Mouse (Mus musculus): ENCODE results near the gene Ccdc9b. TPM values are rescaled to one million over a fixed set of nuclear protein-coding genes. Genes with fewer than 3 reads are reported as not detected.

The Ccdc9b gene
- polyA plus RNA-seq, 1 experiment = 9.3 TPM

DNA sequence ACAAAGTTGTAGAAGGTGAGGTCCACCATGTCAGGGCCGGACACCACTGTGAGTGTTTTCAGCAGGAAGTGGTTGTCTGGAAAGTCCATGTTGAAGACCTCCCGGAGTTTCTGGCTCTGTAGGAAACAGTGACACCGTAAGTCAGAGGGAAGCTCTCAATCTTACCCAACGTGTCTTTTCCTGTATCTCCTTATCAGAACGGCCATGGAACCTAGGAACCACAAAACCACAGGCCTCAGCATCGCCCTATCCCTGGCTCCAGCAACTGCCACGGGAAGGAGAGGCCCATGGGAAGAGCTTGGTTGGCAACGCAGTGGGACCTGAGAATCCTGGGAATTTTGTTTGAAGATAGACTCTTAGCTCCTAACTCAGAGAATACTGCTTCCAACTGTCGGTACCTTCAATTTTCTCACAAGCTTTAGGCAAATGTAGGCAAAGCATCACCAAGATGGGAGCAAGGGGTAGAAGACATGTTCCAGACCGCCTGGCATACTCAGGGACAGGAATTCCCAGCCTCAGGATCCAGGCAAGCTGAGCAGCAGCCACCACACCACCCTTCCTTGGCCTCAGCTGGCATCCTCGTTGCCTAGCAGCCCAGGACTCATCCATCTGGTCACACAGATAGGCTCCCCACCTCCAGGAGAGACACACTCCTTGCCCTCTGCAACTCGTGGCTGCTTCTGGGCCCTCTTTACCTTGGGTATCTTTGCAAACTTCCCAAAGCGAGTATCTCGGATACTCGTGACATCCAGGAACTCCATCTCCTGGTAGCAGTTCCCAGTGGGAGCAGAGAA, 38.6 kb downstream of the Ccdc9b start:
- no peak overlapping the region for H3K4me3 ChIP-seq (ENCODE audit: insufficient read depth, poor library complexity, severe bottlenecking)
- no peaks in the 10 kb centered on the region for H3K79me3 ChIP-seq (ENCODE audit: low read depth)
- peaks cover 78% of the 10 kb centered on the region for H3K27me3 ChIP-seq (ENCODE audit: control insufficient read depth, insufficient read depth, insufficient read length)
- no peak for TF ChIP-seq MYOD1 (IDR thresholded peaks at IDR 0.05; ENCODE audit: control insufficient read depth, insufficient read length, low read depth)
- TF ChIP-seq CTCF (IDR thresholded peaks at IDR 0.05; ENCODE audit: control insufficient read depth, insufficient read depth, insufficient read length) = no peak
- no peak for TF ChIP-seq CEBPB (IDR thresholded peaks at IDR 0.05; ENCODE audit: low read depth)
- no peak for TF ChIP-seq MAX (IDR thresholded peaks at IDR 0.05)
- no peak for TF ChIP-seq FOSL1 (IDR thresholded peaks at IDR 0.05; ENCODE audit: insufficient read depth, low read length, poor library complexity, severe bottlenecking)
- no peak for TF ChIP-seq USF1 (IDR thresholded peaks at IDR 0.05; ENCODE audit: low read depth)
- TF ChIP-seq MYOG (IDR thresholded peaks at IDR 0.05; ENCODE audit: control insufficient read depth, extremely low read depth, insufficient read length) = no peak
- no peak overlapping the region for H3ac ChIP-seq (ENCODE audit: control insufficient read depth, insufficient read length, low read depth)
- no peaks in the 10 kb centered on the region for H3K36me3 ChIP-seq (ENCODE audit: control insufficient read depth, insufficient read depth)
- H3K79me2 ChIP-seq (ENCODE audit: control insufficient read depth, insufficient read depth) = no peaks in the 10 kb centered on the region

DNA sequence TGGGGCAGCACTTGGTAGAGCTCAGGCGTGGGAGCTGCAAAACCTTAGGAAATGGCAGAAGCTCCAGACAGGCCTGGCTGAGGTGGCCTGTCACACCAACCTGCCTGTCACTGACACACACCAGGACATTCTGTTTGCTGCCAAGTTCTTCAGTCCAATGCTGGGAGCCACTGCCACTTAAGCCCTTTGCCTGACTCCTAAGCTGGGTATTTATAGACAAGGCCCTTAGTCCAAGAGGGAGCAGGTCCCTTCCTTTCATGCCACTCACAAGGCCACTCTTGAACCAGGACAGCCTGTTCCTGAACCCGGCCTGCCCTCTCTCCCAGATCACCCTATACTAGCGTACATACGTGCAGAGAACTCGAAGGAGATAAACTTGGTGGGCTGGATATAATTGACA, 45.8 kb downstream of the Ccdc9b start:
- H3K79me2 ChIP-seq (ENCODE audit: control insufficient read depth, insufficient read depth) = no peaks in the 10 kb centered on the region
- H3K27me3 ChIP-seq (ENCODE audit: control insufficient read depth, insufficient read depth, insufficient read length) = peaks cover 84% of the 10 kb centered on the region
- H3K36me3 ChIP-seq (ENCODE audit: control insufficient read depth, insufficient read depth) = no peaks in the 10 kb centered on the region
- H3K79me3 ChIP-seq (ENCODE audit: low read depth) = no peaks in the 10 kb centered on the region
- TF ChIP-seq MYOG (IDR thresholded peaks at IDR 0.05; ENCODE audit: control insufficient read depth, extremely low read depth, insufficient read length) (no peak), FOSL1 (IDR thresholded peaks at IDR 0.05; ENCODE audit: insufficient read depth, low read length, poor library complexity, severe bottlenecking) (no peak), CEBPB (IDR thresholded peaks at IDR 0.05; ENCODE audit: low read depth) (no peak), MAX (IDR thresholded peaks at IDR 0.05) (no peak), MYOD1 (IDR thresholded peaks at IDR 0.05; ENCODE audit: control insufficient read depth, insufficient read length, low read depth) (no peak)
- H3ac ChIP-seq (ENCODE audit: control insufficient read depth, insufficient read length, low read depth) = no peak overlapping the region
- H3K4me3 ChIP-seq (ENCODE audit: insufficient read depth, poor library complexity, severe bottlenecking) = no peak overlapping the region

DNA sequence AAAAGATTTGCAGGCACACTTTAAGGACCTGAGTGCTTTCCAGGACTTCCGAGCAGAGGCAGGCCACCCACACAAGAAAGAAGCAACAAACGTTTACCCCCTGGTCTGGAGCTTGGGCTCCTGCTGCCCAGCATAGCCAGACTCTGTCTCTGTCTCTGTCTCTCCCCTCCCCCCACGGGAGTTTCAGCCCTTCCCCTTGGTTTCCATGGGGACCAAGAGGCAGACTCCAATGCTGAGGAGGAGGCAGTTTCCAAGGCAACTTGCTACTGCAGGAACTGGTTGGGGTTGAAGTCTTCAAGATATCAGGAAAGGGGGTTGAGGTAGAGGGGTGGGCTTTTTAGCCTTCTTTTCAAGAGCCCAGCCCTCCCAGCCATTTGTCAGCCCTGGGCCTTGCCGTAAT, 48.2 kb downstream of the Ccdc9b start:
- Histone ChIP-seq H3K79me3 (ENCODE audit: low read depth) (no peaks in the 10 kb centered on the region), H3K4me3 (ENCODE audit: insufficient read depth, poor library complexity, severe bottlenecking) (no peak overlapping the region), H3K79me2 (ENCODE audit: control insufficient read depth, insufficient read depth) (no peaks in the 10 kb centered on the region), H3K36me3 (ENCODE audit: control insufficient read depth, insufficient read depth) (no peaks in the 10 kb centered on the region), H3ac (ENCODE audit: control insufficient read depth, insufficient read length, low read depth) (no peak overlapping the region), H3K27me3 (ENCODE audit: control insufficient read depth, insufficient read depth, insufficient read length) (peaks cover 79% of the 10 kb centered on the region)
- TF ChIP-seq CTCF (IDR thresholded peaks at IDR 0.05; ENCODE audit: control insufficient read depth, insufficient read depth, insufficient read length) (no peak), MAX (IDR thresholded peaks at IDR 0.05) (no peak), MYOD1 (IDR thresholded peaks at IDR 0.05; ENCODE audit: control insufficient read depth, insufficient read length, low read depth) (no peak), CEBPB (IDR thresholded peaks at IDR 0.05; ENCODE audit: low read depth) (no peak)

DNA sequence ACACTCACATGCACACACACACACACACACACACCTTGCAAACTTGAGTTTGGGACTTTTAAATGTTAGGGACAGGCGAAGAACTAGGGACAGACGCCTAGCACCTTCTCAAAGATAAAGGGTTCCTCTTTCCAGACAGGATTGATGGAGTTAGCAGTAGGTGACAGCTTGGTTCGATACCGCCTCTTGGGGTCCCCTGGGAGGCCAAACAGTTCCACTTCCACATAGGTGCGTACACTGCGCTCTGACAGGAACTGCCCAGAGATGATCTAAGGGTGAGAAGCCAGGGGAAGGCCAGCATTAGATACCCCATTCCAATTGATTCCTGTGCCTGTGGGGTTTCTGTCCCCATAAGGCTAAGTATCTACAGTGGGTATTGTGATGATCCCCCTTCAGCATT, 48.8 kb downstream of the Ccdc9b start:
- TF ChIP-seq USF1 (IDR thresholded peaks at IDR 0.05; ENCODE audit: low read depth) (no peak), MYOD1 (IDR thresholded peaks at IDR 0.05; ENCODE audit: control insufficient read depth, insufficient read length, low read depth) (no peak), MYOG (IDR thresholded peaks at IDR 0.05; ENCODE audit: control insufficient read depth, extremely low read depth, insufficient read length) (no peak), CEBPB (IDR thresholded peaks at IDR 0.05; ENCODE audit: low read depth) (no peak), MAX (IDR thresholded peaks at IDR 0.05) (no peak), CTCF (IDR thresholded peaks at IDR 0.05; ENCODE audit: control insufficient read depth, insufficient read depth, insufficient read length) (no peak), FOSL1 (IDR thresholded peaks at IDR 0.05; ENCODE audit: insufficient read depth, low read length, poor library complexity, severe bottlenecking) (no peak)
- H3K4me3 ChIP-seq (ENCODE audit: insufficient read depth, poor library complexity, severe bottlenecking) = no peak overlapping the region
- no peaks in the 10 kb centered on the region for H3K79me3 ChIP-seq (ENCODE audit: low read depth)
- peaks cover 73% of the 10 kb centered on the region for H3K27me3 ChIP-seq (ENCODE audit: control insufficient read depth, insufficient read depth, insufficient read length)
- H3K36me3 ChIP-seq (ENCODE audit: control insufficient read depth, insufficient read depth) = no peaks in the 10 kb centered on the region
- H3ac ChIP-seq (ENCODE audit: control insufficient read depth, insufficient read length, low read depth) = no peak overlapping the region
- no peaks in the 10 kb centered on the region for H3K79me2 ChIP-seq (ENCODE audit: control insufficient read depth, insufficient read depth)

DNA sequence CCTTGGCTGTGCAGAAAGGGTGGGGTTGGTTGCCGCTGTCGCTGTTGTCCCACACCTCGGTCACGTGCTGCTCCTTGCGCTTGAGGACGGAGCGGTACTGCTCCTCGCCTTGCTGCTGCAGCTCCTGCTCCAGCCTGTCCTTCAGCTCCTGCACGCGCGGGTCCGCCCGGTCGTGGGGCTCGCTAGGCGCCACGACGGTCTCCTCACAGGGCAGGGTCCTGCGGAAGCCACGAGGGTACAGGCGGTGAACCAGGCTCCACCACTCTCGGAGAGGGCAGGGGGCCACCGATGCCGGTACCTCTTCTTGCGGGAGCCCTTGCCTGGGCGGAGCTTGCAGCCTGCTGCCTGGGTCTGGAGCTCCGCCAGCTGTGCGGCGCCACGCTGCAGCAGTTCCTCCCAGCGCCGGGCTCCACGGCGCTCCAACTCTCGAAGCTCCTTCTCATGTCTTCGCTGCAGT, 51.4 kb downstream of the Ccdc9b start:
- Histone ChIP-seq H3ac (ENCODE audit: control insufficient read depth, insufficient read length, low read depth) (no peak overlapping the region), H3K79me3 (ENCODE audit: low read depth) (no peaks in the 10 kb centered on the region), H3K4me3 (ENCODE audit: insufficient read depth, poor library complexity, severe bottlenecking) (no peak overlapping the region), H3K79me2 (ENCODE audit: control insufficient read depth, insufficient read depth) (no peaks in the 10 kb centered on the region), H3K27me3 (ENCODE audit: control insufficient read depth, insufficient read depth, insufficient read length) (peaks cover 55% of the 10 kb centered on the region), H3K36me3 (ENCODE audit: control insufficient read depth, insufficient read depth) (no peaks in the 10 kb centered on the region)
- TF ChIP-seq CEBPB (IDR thresholded peaks at IDR 0.05; ENCODE audit: low read depth) (no peak), CTCF (IDR thresholded peaks at IDR 0.05; ENCODE audit: control insufficient read depth, insufficient read depth, insufficient read length) (no peak), USF1 (IDR thresholded peaks at IDR 0.05; ENCODE audit: low read depth) (no peak), FOSL1 (IDR thresholded peaks at IDR 0.05; ENCODE audit: insufficient read depth, low read length, poor library complexity, severe bottlenecking) (no peak)

DNA sequence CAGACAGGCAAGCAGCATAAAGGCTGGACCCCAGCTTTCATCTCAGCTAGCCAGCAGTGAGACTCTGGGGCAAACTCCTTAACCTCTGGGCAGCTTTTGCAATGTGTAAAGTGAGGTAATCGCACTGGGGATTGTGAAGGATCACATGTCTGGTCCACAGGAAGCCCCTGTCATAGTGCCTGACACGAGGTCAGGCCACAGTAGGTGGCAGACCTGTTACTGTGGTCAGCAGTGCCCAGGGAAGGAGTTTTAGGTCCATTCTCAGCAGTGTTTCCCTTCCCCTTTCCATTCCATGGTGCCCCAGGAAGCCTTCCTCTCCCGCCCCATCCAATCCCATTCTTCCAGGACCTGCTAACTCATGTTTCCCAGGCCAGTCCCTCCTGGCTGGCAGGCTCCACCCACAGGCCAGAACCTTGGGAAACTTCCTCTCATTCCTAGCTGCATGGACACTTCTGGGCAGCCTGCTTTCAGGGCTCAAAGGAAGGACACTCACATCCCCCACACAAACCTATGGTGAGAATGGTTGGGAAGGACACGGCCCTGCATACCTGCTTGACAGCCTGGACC, 52.7 kb downstream of the Ccdc9b start:
- H3K27me3 ChIP-seq (ENCODE audit: control insufficient read depth, insufficient read depth, insufficient read length) = peaks cover 54% of the 10 kb centered on the region
- H3K79me3 ChIP-seq (ENCODE audit: low read depth) = no peaks in the 10 kb centered on the region
- H3K36me3 ChIP-seq (ENCODE audit: control insufficient read depth, insufficient read depth) = no peaks in the 10 kb centered on the region
- TF ChIP-seq CTCF (IDR thresholded peaks at IDR 0.05; ENCODE audit: control insufficient read depth, insufficient read depth, insufficient read length) (no peak), CEBPB (IDR thresholded peaks at IDR 0.05; ENCODE audit: low read depth) (no peak), MAX (IDR thresholded peaks at IDR 0.05) (no peak), FOSL1 (IDR thresholded peaks at IDR 0.05; ENCODE audit: insufficient read depth, low read length, poor library complexity, severe bottlenecking) (no peak), USF1 (IDR thresholded peaks at IDR 0.05; ENCODE audit: low read depth) (no peak), MYOD1 (IDR thresholded peaks at IDR 0.05; ENCODE audit: control insufficient read depth, insufficient read length, low read depth) (no peak), MYOG (IDR thresholded peaks at IDR 0.05; ENCODE audit: control insufficient read depth, extremely low read depth, insufficient read length) (no peak)
- H3K79me2 ChIP-seq (ENCODE audit: control insufficient read depth, insufficient read depth) = no peaks in the 10 kb centered on the region
- no peak overlapping the region for H3ac ChIP-seq (ENCODE audit: control insufficient read depth, insufficient read length, low read depth)
- H3K4me3 ChIP-seq (ENCODE audit: insufficient read depth, poor library complexity, severe bottlenecking) = no peak overlapping the region
